Mouse (Mus musculus): Measurements from ENCODE around the gene Tnfsf8.

Tnfsf8 gene

GRCm38 (mm10) chr4:63845760-63846159 lies 15.4 kb downstream of the Tnfsf8 start:
- in situ Hi-C loops (cut with MboI, MseI), result no loop called here

DNA sequence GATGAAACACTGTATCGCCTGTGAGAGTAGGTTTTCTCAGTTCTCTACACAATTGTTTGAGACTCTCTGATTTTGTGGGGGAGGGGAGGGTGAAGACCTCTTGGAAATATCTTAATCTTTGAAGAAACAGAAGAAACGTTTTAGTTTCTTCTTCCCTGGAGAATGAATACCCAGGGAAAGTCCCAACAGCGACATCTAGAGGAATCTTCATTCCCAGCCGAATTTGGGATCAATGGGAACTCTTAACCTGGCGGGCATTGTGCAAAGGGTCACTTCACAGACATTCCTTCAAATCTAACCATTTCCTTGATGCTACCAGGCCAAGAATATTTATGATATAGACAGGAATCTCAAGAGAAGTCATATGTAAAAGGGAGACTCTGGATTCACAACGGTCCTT lies 17.2 kb downstream of the Tnfsf8 start:
- in situ Hi-C loops (cut with MboI, MseI), result loop anchor here in 1 of 2 experiments (5.0 kb wide), 1 partner anchor 157 kb away; no protein-coding TSS in a partner anchor

DNA sequence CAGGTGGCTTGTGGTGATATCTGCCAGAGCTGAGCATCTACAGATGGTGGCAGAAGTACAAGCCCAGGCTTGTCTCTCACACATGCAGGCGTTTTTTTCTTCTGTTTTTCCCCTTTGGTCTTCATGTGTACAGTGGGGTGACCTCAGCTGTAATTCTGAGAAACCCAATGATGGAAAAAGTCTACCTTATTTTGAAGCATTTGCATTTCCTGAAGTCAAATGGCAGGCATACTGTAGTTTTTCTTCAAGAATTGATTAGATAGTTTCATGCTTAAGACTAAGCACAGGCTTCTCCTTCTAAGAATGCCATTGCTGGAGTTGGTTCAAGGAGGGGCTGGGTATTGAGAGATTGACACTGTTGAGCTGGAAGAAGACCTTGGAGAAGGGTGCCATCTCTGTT lies 18.9 kb downstream of the Tnfsf8 start:
- in situ Hi-C loops (cut with MboI, MseI), result loop anchor here in 1 of 2 experiments (5.0 kb wide), 1 partner anchor 155 kb away; no protein-coding TSS in a partner anchor

DNA sequence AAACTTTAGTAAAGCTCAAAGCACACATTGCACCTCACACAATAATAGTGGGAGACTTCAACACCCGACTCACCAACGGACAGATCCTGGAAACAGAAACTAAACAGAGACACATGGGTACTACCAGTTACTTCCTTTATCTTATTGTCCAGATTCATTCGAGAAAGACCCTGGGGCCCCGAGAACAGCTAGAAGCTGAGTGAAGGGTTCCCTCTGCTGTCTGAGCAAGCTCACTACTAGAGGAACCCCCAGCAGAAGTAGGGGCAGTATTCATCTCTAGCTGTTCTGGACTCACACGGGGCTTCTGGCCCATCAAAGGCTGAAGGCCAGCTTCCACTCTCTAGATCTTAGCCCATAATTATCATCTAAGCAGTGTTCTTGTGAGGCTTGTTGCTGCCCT lies 20.7 kb downstream of the Tnfsf8 start:
- in situ Hi-C loops (cut with MboI, MseI), result loop anchor here in 1 of 2 experiments (5.0 kb wide), 1 partner anchor 153 kb away; no protein-coding TSS in a partner anchor

- in situ Hi-C loops (cut with MboI, MseI), result loop anchor here (10.0 kb wide), 2 partner anchors 672 to 1618 kb away; no protein-coding TSS in a partner anchor
Observed at GRCm38 (mm10) chr4:63823136-63823535, 38.0 kb downstream of the Tnfsf8 start.

- in situ Hi-C loops (cut with MboI, MseI), result no loop called here
Observed at GRCm38 (mm10) chr4:63817505-63817904, 43.6 kb downstream of the Tnfsf8 start.

- in situ Hi-C loops (cut with MboI, MseI), result no loop called here
Observed at GRCm38 (mm10) chr4:63815668-63816067, 45.5 kb downstream of the Tnfsf8 start.

GRCm38 (mm10) chr4:63798083-63798482 lies 63.1 kb downstream of the Tnfsf8 start:
- in situ Hi-C loops (cut with MboI, MseI), result no loop called here

GRCm38 (mm10) chr4:63796527-63796926 lies 64.6 kb downstream of the Tnfsf8 start:
- in situ Hi-C loops (cut with MboI, MseI), result no loop called here

DNA sequence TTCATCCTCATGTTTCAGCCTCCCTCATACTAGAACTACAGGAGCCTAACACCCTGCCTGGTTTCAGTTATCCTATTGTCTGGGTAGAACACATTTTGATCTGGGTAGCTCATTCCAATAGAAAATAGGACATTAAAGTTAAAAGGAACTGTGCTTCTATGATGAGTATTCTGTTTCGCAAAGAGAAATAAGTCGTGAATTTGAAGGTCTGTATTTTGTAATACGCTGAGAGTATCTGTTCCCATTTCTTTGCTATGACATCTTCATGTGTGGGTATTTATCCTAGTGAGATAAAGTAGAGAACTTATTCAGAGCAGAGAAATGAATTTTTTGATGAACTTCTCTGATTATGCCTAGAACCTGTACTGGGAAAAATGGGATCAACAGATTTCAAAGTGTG lies 68.8 kb downstream of the Tnfsf8 start:
- in situ Hi-C loops (cut with MboI, MseI), result no loop called here

- in situ Hi-C loops (cut with MboI, MseI), result no loop called here
Observed at GRCm38 (mm10) chr4:63785466-63785865, 75.7 kb downstream of the Tnfsf8 start.

GRCm38 (mm10) chr4:63783826-63784225 lies 77.3 kb downstream of the Tnfsf8 start:
- in situ Hi-C loops (cut with MboI, MseI), result no loop called here

GRCm38 (mm10) chr4:63782970-63783613 lies 78.1 kb downstream of the Tnfsf8 start:
- in situ Hi-C loops (cut with MboI, MseI), result no loop called here

Data from T-helper 17 cell (primary cell).